Mouse (Mus musculus): ENCODE measurements around the gene Smarca2. TPM values are rescaled to one million over a fixed set of nuclear protein-coding genes. Genes with fewer than 3 reads are reported as not detected.
A peak's percentile ranks its signal among the peaks of the same experiment; 100 is the strongest.

The Smarca2 gene
- total RNA-seq, 1 experiment from 2014 or later, result 207 TPM

DNA sequence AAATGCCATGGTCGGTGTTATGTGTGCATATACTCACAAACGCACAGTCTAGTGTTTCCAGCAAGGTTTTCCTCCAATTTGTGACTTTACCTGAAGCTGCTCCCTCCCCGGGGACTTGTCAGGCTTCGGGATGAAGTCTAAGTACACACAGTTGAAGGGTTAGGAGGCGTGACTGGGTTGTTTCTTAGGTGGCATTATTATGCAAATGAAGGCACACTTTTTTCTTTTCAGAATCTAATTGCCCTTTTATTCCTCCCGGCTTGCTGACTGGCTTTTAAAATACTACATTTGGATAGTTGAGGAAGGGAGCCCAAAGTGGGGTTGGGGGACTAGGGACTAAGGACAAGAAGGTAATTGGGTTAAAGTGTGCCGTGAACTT lies 3.6 kb downstream of the Smarca2 start:
- ATAC-seq (replicated peaks in 1 of 2; ENCODE audit: insufficient read depth in 1 of 2, low FRiP score in 2 of 2, low TSS enrichment in 1 of 2, low read depth in 1 of 2, poor library complexity in 2 of 2, severe bottlenecking in 2 of 2), result no peak

DNA sequence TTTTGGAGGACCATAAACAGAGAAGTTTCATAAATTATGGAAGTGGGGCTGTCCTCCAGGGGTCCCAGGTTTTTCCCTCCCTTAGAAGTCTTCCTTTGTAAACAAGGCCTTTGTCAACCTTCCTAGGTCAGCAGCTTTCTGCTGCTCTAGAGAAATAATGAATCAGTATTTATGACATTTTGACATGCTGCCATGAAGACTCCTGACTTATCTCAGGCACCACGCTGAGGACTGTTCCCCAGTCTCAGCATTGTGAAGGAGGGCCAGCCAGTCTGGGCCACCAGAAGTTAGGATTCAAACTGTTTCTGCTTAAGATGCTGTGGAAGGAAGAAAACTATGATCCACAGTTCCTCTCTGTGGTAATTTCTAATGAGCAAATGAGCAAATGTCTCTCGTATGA lies 4.8 kb downstream of the Smarca2 start:
- no peak for ATAC-seq (replicated peaks in 1 of 2; ENCODE audit: insufficient read depth in 1 of 2, low FRiP score in 2 of 2, low TSS enrichment in 1 of 2, low read depth in 1 of 2, poor library complexity in 2 of 2, severe bottlenecking in 2 of 2)

DNA sequence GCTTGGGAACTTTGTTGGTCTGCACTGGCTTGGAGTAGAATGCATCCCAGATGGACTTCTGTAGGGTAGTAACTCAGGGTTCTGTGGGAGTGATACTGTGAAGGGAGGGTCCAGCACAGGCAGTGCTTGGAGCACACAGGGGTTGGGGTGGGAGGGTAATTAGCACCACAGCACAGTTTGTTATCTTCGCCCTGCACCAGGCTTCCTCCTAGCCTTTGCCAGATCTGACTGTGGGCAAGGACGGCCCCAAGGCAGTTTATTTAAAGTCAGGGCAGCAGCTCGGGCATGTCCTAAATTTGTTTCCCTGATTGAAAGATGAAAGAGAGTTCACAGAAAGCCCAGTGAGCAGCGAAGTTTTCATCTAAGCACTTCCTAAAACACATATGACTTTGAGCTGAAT lies 8.1 kb downstream of the Smarca2 start:
- peak; percentile 73 to 76 for ATAC-seq (replicated peaks in 1 of 2; ENCODE audit: insufficient read depth in 1 of 2, low FRiP score in 2 of 2, low TSS enrichment in 1 of 2, low read depth in 1 of 2, poor library complexity in 2 of 2, severe bottlenecking in 2 of 2)

DNA sequence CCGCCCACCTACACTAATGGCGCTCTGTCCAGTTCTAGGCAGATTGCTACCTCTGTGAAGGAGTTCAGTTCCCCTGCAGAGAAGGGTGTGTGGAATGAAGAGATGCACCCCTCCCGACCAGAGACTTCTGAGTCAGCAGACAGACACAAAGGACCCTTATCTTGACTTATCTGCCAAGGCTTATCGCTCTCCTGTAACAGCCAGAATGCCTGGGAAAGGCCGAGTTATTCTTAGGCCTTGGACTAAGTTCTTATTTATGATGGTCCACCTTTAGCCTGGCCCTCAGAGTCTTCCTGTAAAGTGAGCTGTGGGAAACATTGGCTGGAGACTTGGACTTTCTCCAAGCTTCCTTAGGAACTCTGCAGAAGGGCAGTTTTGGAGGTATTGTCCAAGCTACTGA lies 8.8 kb downstream of the Smarca2 start:
- ATAC-seq (replicated peaks in 1 of 2; ENCODE audit: insufficient read depth in 1 of 2, low FRiP score in 2 of 2, low TSS enrichment in 1 of 2, low read depth in 1 of 2, poor library complexity in 2 of 2, severe bottlenecking in 2 of 2), result no peak

DNA sequence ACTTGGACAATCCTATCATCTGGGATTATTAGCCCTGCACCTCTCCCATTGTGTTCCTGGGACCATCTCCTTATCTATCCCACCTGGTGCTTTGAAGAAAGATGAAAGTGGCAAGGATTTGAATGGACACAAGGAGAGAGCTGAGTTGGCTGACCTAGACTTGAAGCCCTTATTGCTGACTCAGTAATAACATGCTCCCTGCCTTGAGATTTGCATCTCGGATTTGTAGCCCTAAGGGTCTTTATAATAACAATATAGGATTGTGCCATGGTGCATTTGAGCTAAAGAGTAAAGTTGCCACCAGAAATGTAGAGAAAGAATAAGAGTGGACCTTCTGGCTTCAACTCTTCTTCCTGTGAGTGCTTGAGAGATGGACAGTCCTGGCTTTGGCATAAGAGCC lies 11.4 kb downstream of the Smarca2 start:
- no peak for ATAC-seq (replicated peaks in 1 of 2; ENCODE audit: insufficient read depth in 1 of 2, low FRiP score in 2 of 2, low TSS enrichment in 1 of 2, low read depth in 1 of 2, poor library complexity in 2 of 2, severe bottlenecking in 2 of 2)

DNA sequence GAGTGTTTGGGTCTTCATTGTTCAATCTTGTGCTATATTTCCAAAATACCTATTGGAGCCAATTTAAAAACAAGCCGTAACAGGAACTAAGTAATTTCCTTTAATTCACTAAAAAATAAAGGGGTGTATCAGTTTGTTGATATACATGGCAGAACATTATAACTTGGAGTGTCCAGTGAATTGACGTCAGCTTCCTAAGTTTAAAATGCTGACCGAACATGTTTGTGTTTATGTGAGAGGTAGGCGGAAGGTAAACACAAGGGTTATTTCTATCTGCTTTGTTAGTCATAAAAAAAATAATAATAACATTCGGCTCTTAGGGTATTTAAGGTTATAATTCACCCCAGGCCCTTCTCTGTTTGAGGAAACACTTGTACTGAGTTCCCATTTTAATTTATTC lies 12.4 kb downstream of the Smarca2 start:
- ATAC-seq (replicated peaks in 1 of 2; ENCODE audit: insufficient read depth in 1 of 2, low FRiP score in 2 of 2, low TSS enrichment in 1 of 2, low read depth in 1 of 2, poor library complexity in 2 of 2, severe bottlenecking in 2 of 2), result no peak

DNA sequence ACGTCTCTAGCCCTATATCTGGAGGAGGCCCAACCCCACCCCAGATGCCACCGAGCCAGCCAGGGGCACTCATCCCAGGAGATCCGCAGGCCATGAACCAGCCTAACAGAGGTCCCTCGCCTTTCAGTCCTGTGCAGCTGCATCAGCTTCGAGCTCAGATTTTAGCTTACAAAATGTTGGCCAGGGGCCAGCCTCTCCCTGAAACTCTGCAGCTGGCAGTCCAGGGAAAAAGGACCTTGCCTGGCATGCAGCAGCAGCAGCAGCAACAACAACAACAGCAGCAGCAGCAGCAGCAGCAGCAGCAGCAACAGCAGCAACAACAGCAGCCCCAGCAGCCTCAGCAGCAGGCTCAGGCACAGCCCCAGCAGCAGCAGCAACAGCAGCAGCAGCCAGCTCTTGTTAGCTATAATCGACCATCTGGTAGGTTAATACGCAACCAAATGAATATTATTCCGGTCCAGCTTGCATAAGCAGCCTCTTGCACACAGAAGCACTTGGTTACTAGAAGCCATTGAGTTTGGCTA lies 25.9 kb downstream of the Smarca2 start:
- ATAC-seq (replicated peaks in 1 of 2; ENCODE audit: insufficient read depth in 1 of 2, low FRiP score in 2 of 2, low TSS enrichment in 1 of 2, low read depth in 1 of 2, poor library complexity in 2 of 2, severe bottlenecking in 2 of 2), result no peak

DNA sequence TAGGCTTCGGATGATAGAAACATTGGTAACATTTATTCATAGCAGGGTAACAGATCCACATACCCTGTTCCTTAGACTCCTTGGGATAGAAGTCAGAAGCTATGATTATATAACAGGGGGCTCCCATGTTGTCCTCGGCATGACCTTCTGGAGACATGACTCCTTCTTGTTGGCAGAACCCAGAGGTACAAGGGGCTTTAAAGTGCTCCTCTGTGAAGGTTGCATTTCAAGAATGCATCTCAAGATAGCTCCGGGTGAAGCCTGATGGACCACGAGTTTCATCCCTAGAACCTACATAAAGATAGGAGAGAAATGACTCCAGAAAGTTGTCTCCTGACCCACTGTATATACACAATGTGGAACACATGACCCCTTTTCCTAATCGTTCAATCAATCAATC lies 27.4 kb downstream of the Smarca2 start:
- no peak for ATAC-seq (replicated peaks in 1 of 2; ENCODE audit: insufficient read depth in 1 of 2, low FRiP score in 2 of 2, low TSS enrichment in 1 of 2, low read depth in 1 of 2, poor library complexity in 2 of 2, severe bottlenecking in 2 of 2)

DNA sequence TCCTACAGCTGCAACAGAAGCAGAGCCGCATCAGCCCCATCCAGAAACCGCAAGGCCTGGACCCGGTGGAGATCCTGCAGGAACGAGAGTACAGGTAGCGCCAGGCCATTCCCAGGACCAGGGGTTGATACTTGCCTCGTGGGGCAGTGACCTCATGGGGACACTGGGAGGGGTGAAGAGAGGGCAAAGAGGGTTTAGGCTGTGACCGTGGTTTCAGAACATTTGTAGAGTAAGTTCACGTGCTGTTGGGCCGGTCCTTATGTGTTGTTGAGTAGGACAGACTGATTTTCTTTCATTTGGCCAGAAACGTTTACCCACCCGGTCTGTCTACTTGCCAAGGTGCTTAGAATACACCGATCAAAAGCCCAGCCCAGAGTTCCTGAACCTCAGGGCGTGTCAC lies 35.7 kb downstream of the Smarca2 start:
- ATAC-seq (replicated peaks in 1 of 2; ENCODE audit: insufficient read depth in 1 of 2, low FRiP score in 2 of 2, low TSS enrichment in 1 of 2, low read depth in 1 of 2, poor library complexity in 2 of 2, severe bottlenecking in 2 of 2), result no peak; a peak in 1 of 4 replicates

DNA sequence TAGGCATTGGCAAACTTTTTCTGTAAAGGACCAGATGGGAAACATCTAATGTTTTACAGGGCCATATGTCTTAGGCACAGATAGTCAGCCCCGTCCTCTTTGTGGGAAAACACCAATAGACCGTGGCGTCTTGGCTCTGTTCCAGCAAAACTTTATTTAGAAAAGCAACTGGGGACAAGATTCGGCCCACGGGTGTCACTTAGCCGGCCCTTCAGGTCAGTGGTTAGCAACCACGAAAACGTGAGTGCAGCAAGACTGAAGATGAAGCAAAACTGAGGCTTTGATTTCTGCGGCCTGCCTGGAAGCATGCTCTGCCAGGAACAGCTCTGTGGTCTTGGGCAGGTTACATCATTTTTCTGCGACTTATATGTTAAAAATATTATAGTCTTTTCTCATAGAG lies 36.4 kb downstream of the Smarca2 start:
- no peak for ATAC-seq (replicated peaks in 1 of 2; ENCODE audit: insufficient read depth in 1 of 2, low FRiP score in 2 of 2, low TSS enrichment in 1 of 2, low read depth in 1 of 2, poor library complexity in 2 of 2, severe bottlenecking in 2 of 2)

DNA sequence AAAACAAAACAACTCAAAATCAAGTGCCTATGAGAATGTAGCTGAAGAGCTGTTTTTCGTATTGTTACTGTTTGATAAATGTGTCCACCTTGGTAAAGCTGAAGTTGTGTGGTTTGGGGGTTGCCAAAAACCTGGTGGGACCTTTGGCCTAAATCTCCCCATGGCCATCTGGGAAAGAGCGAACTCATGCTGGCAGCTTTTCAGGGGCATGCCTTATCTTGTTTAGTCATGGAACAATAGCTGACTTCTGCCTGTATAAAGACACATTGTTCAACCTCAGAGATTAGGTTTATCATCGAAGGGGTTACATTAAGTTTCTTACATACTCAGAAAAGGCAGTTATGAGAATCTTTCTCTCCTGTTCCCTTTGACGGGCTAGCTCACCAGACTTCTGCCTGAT lies 38.2 kb downstream of the Smarca2 start:
- ATAC-seq (replicated peaks in 1 of 2; ENCODE audit: insufficient read depth in 1 of 2, low FRiP score in 2 of 2, low TSS enrichment in 1 of 2, low read depth in 1 of 2, poor library complexity in 2 of 2, severe bottlenecking in 2 of 2), result no peak

DNA sequence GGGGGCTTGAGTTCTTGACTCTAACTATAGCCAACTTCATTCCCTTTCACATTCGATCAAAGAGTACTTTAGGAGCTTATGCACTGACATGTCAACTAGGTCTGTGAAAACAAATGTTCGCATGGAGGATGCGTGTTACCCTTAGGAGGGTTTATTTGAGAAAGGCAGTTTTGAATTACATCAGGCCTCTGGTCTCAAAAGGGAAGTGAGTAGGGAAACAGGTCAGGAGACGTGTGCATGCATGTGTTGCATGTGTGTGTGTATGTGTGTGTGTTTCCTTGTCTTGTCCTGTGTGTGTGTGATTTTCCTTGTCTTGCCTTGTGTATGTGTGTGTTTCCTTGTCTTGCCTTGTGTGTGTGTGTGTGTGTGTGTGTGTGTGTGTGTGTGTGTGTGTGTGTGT lies 39.1 kb downstream of the Smarca2 start:
- no peak for ATAC-seq (replicated peaks in 1 of 2; ENCODE audit: insufficient read depth in 1 of 2, low FRiP score in 2 of 2, low TSS enrichment in 1 of 2, low read depth in 1 of 2, poor library complexity in 2 of 2, severe bottlenecking in 2 of 2)

DNA sequence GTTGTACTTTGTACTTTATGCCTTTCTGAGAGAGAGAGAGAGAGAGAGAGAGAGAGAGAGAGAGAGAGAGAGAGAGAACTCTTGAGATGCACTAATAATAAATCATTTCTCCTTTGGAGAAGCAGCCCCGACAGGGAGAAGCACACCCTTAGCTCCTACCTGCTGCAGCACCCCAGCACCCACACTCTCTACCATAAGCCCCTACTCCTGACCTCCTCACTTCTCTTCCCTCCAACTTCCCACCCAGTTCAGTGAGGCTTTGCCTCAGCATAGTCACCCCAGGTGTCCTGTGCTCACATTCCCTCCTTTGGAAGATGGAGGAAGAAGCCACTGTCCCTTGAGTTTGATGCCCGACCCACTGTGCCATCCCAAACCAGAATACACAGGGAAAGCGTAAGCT lies 40.2 kb downstream of the Smarca2 start:
- ATAC-seq (replicated peaks in 1 of 2; ENCODE audit: insufficient read depth in 1 of 2, low FRiP score in 2 of 2, low TSS enrichment in 1 of 2, low read depth in 1 of 2, poor library complexity in 2 of 2, severe bottlenecking in 2 of 2), result no peak

DNA sequence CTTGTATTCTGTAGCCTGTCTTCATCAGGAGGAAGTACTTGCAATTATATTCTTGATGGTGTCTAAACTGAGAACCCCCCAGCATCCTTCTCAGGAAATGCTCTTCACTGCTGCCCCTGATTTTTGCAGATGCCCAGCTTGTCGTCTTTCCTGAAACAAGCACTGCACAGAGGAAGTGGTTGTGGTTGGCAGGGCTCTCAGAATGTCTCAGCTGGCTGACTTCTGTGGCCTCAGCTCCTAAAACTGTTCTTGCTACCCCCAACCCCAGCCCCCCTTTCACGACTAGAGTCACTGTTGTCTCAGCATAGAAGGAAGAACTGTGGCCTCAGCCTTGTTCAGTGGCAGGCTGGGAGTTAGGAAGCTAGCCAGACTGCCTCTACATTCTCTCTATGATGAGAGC lies 41.3 kb downstream of the Smarca2 start:
- ATAC-seq (replicated peaks in 1 of 2; ENCODE audit: insufficient read depth in 1 of 2, low FRiP score in 2 of 2, low TSS enrichment in 1 of 2, low read depth in 1 of 2, poor library complexity in 2 of 2, severe bottlenecking in 2 of 2), result peak; percentile 95 to 97

DNA sequence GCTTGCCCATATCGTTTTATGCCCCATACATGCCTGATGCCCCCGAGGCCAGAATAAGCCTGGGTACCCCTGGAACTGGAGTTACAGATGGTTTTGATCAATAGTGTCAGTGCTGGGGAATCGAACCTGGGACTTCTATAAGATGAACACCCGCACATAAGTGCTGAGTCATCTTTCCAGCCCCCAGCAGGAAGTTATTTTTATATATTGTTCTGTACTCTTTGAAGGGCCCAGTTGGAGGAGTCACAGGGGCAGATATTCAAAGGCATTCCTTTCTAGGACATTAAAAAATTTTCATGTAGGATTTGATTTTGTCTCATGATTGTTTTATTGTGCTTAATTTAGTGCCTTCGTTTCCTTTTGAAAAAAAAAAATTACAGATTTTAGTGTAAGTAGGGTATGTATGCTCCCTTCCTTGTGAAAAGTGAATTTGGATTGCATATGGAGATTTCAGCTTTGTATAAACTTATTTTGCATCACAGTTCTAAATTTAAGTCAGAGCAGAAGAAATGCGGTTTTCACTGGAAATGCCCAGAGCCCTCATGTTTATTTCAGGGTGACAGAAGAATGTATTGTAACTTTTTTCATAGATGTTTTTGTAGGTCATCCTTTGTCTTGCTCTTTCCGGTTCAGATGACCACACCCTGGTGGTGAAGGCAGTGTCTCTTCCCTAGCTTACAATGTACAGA lies 45.9 kb downstream of the Smarca2 start:
- ATAC-seq (replicated peaks in 1 of 2; ENCODE audit: insufficient read depth in 1 of 2, low FRiP score in 2 of 2, low TSS enrichment in 1 of 2, low read depth in 1 of 2, poor library complexity in 2 of 2, severe bottlenecking in 2 of 2), result no peak

DNA sequence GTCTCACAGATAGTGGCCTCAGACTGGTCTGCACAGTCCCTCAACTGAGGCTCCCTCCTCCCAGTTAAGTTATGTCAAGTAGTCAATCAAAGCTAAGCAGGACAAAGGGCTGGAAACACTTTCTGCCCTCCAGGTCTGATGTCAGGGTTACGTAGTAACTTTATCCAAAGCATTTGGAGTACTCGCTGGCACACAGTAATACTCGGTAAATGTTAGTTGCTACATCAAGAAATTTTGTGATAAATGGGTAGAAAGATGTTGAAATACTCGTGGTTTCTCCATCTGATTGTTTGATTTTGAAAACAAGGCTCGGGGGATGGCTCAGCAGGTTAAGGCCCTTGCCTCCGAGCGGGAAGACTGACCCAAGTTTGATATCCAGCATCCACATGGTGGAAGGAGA lies 53.5 kb downstream of the Smarca2 start:
- no peak for ATAC-seq (replicated peaks in 1 of 2; ENCODE audit: insufficient read depth in 1 of 2, low FRiP score in 2 of 2, low TSS enrichment in 1 of 2, low read depth in 1 of 2, poor library complexity in 2 of 2, severe bottlenecking in 2 of 2)

DNA sequence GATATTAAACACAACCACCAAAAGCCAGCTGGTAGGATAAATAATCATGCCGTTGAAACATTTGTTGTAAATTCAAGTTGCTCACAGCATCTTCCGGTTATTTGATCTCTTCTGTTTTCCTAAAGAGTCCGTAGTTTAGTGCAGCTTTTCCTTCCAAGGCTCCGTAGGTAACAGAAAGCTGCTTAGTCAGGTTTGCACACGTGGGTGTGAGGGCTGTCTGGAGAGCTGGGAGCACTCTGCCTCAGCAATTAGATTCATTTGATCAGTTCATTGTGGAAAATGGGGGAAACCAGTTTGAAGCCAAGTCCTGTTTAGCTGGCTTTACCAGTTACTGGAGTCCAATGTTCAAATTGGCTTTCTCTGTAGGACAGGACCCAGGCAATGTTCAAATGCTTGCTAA lies 55.1 kb downstream of the Smarca2 start:
- ATAC-seq (replicated peaks in 1 of 2; ENCODE audit: insufficient read depth in 1 of 2, low FRiP score in 2 of 2, low TSS enrichment in 1 of 2, low read depth in 1 of 2, poor library complexity in 2 of 2, severe bottlenecking in 2 of 2), result no peak

DNA sequence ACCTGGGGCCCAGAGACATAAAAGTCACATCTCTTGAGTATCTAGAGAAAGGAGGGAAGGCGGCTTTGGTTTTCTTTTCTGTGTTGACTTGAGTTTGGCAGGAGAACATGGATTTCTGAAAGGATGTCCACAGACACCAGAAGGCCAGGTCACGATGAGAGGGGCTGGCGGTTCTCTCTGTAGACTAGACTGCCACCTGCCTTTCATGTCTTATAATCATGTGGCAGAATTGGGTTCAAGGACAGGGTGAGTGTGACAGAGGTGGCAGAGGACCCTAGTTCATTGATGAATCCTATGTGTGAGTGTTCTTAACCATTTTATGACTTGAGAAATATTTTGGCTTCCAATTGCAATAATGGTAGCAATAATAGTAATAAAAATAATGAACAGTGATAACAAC lies 56.3 kb downstream of the Smarca2 start:
- ATAC-seq (replicated peaks in 1 of 2; ENCODE audit: insufficient read depth in 1 of 2, low FRiP score in 2 of 2, low TSS enrichment in 1 of 2, low read depth in 1 of 2, poor library complexity in 2 of 2, severe bottlenecking in 2 of 2), result no peak

DNA sequence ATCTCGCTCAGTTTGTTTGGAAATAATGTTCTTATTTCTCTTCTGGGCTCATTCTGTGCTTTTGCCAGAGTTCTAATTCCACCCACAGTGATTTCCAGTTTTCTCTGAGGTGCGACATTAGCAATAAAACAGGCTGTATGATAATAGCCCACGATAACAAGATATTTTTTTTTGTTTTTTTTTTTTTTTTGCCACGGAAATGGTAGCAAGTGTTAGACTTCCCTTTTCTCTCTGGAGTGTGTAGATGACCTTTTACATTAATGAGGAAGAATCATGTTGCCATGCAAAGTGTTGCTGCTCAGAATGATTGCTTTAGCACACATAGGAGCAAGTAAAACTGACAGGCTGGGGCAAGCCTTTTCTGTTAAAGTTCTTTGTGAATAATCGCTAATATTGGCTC lies 61.5 kb downstream of the Smarca2 start:
- ATAC-seq (replicated peaks in 1 of 2; ENCODE audit: insufficient read depth in 1 of 2, low FRiP score in 2 of 2, low TSS enrichment in 1 of 2, low read depth in 1 of 2, poor library complexity in 2 of 2, severe bottlenecking in 2 of 2), result peak in 1 of 2 experiments; percentile 36; a peak in 1 of 4 replicates

Data from hematopoietic stem cell, adult 5-6 weeks (primary cell).